Mouse (Mus musculus) CH12.LX (cell line): ENCODE results near the gene Clint1. TPM values are rescaled to one million over a fixed set of nuclear protein-coding genes. Genes with fewer than 3 reads are reported as not detected.

Source experiments
- DNase-seq: peaks from one replicate; pipeline ENCODE4 v3.0.0-alpha.2; 2013; ENCODE audit errors: extremely low read depth
- H3K27ac ChIP-seq: 2 replicates; pipeline ENCODE4 v1.5.1; 2012; ENCODE audit warnings: low read depth, mild to moderate bottlenecking, control low read depth, moderate library complexity; ENCODE audit not compliant: insufficient read depth
- H3K27me3 ChIP-seq: replicated peaks from 2 replicates; pipeline ENCODE3; 2012; ENCODE audit warnings: inconsistent platforms
- H3K36me3 ChIP-seq, 2 experiments: replicated peaks in 1 of 2; 2 replicates each; pipeline versions ENCODE3 to v1.6.1; 2012; ENCODE audit warnings: inconsistent platforms in 1 of 2, low read length in 1 of 2, mild to moderate bottlenecking in 1 of 2, mixed read lengths in 1 of 2, moderate library complexity in 1 of 2; ENCODE audit not compliant: control insufficient read depth in 1 of 2, insufficient read depth in 1 of 2
- H3K4me1 ChIP-seq, 2 experiments: 2 replicates each; pipeline ENCODE4 v1.6.1; 2012; ENCODE audit warnings: inconsistent platforms in 1 of 2, moderate library complexity in 1 of 2; ENCODE audit not compliant: insufficient read depth in 2 of 2, control insufficient read depth in 1 of 2
- H3K4me2 ChIP-seq: 2 replicates; pipeline ENCODE4 v1.6.1; 2012; ENCODE audit warnings: low read depth, mild to moderate bottlenecking, control low read depth; ENCODE audit not compliant: poor library complexity, insufficient read depth, severe bottlenecking
- H3K4me3 ChIP-seq, 3 experiments: fragments of 150-350 bp in 1 of 3; sonication (generic) in 1 of 3; replicated peaks in 1 of 3; 2 replicates each; pipeline versions ENCODE3 to v1.5.1; 2011 to 2012; ENCODE audit warnings: low read depth in 2 of 3, low read length in 2 of 3, mild to moderate bottlenecking in 2 of 3, moderate library complexity in 2 of 3, control low read depth in 1 of 3, improper control_type of control experiment in 1 of 3, inconsistent platforms in 1 of 3, mixed read lengths in 1 of 3; ENCODE audit not compliant: poor library complexity in 1 of 3
- H3K79me2 ChIP-seq: replicated peaks from 2 replicates; pipeline ENCODE4 v1.6.1; 2012; ENCODE audit warnings: mild to moderate bottlenecking, moderate library complexity; ENCODE audit not compliant: control insufficient read depth, poor library complexity, insufficient read depth, severe bottlenecking; ENCODE audit errors: extremely low read depth
- H3K9ac ChIP-seq: 2 replicates; pipeline ENCODE4 v1.6.1; 2012; ENCODE audit warnings: low read depth, mild to moderate bottlenecking, control low read depth, moderate library complexity; ENCODE audit not compliant: insufficient read depth
- H3K9me3 ChIP-seq: replicated peaks from 2 replicates; pipeline ENCODE3; 2012; ENCODE audit warnings: low read length, inconsistent platforms, mixed read lengths
- BHLHE40 ChIP-seq: IDR thresholded peaks from 2 replicates; pipeline ENCODE4 v1.6.1; 2011; ENCODE audit warnings: mild to moderate bottlenecking, low read depth, low read length, improper control_type of control experiment
- CHD1 ChIP-seq: IDR thresholded peaks from 2 replicates; pipeline ENCODE4 v1.6.1; 2012; ENCODE audit warnings: low read depth, low read length, improper control_type of control experiment, inconsistent platforms
- CHD2 ChIP-seq: IDR thresholded peaks from 2 replicates; pipeline ENCODE4 v1.6.1; 2011; ENCODE audit warnings: low read length, improper control_type of control experiment
- ELF1 ChIP-seq: IDR thresholded peaks from 2 replicates; pipeline ENCODE4 v1.6.1; 2014; ENCODE audit warnings: low read depth, mild to moderate bottlenecking, inconsistent platforms, low read length, improper control_type of control experiment
- ETS1 ChIP-seq: conservative IDR thresholded peaks from 2 replicates; pipeline ENCODE4 v1.6.1; 2012; ENCODE audit warnings: low read depth, mild to moderate bottlenecking, inconsistent platforms, low read length, improper control_type of control experiment, moderate library complexity
- JUN ChIP-seq: IDR thresholded peaks from 2 replicates; pipeline ENCODE4 v1.6.1; 2011; ENCODE audit warnings: low read depth, mild to moderate bottlenecking, low read length, improper control_type of control experiment, moderate library complexity; ENCODE audit not compliant: insufficient read depth
- MAZ ChIP-seq: IDR thresholded peaks from 2 replicates; pipeline ENCODE4 v1.6.1; 2012; ENCODE audit warnings: low read depth, mild to moderate bottlenecking, inconsistent platforms, low read length, improper control_type of control experiment, moderate library complexity
- MEF2A ChIP-seq: IDR thresholded peaks from 2 replicates; pipeline ENCODE4 v1.6.1; 2014; ENCODE audit warnings: low read depth, mild to moderate bottlenecking, inconsistent platforms, low read length, improper control_type of control experiment, borderline replicate concordance
- MXI1 ChIP-seq: IDR thresholded peaks from 2 replicates; pipeline ENCODE4 v1.6.1; 2011; ENCODE audit warnings: mild to moderate bottlenecking, low read depth, low read length, improper control_type of control experiment
- MYC ChIP-seq: IDR thresholded peaks from 2 replicates; pipeline ENCODE4 v1.6.1; 2011; ENCODE audit warnings: low read depth, mild to moderate bottlenecking, improper control_type of control experiment, low read length
- NRF1 ChIP-seq: IDR thresholded peaks from 2 replicates; pipeline ENCODE4 v1.6.1; 2014; ENCODE audit warnings: low read depth, mild to moderate bottlenecking, inconsistent platforms, low read length, improper control_type of control experiment, moderate library complexity
- PAX5 ChIP-seq: IDR thresholded peaks from 2 replicates; pipeline ENCODE4 v1.6.1; 2012; ENCODE audit warnings: low read length, inconsistent platforms, mixed read lengths
- POLR2A ChIP-seq: IDR thresholded peaks from 2 replicates; pipeline ENCODE4 v1.6.1; 2011; ENCODE audit warnings: low read depth, mild to moderate bottlenecking, improper control_type of control experiment, low read length
- POLR2AphosphoS2 ChIP-seq: IDR thresholded peaks from 2 replicates; pipeline ENCODE4 v1.6.1; 2011; ENCODE audit warnings: low read depth, low read length, improper control_type of control experiment
- TBP ChIP-seq: conservative IDR thresholded peaks from 2 replicates; pipeline ENCODE4 v1.6.1; 2011; ENCODE audit warnings: low read depth, low read length, improper control_type of control experiment
- TCF12 ChIP-seq: IDR thresholded peaks from 2 replicates; pipeline ENCODE4 v1.6.1; 2014; ENCODE audit warnings: low read depth, mild to moderate bottlenecking, inconsistent platforms, low read length, improper control_type of control experiment
- USF1 ChIP-seq: IDR thresholded peaks from 2 replicates; pipeline ENCODE4 v1.6.1; 2014; ENCODE audit warnings: low read depth, mild to moderate bottlenecking, inconsistent platforms, low read length, improper control_type of control experiment
- USF2 ChIP-seq: conservative IDR thresholded peaks from 2 replicates; pipeline ENCODE4 v1.6.1; 2011; ENCODE audit warnings: low read depth, low read length, improper control_type of control experiment
- ZC3H11A ChIP-seq: IDR thresholded peaks from 2 replicates; pipeline ENCODE4 v1.6.1; 2012; ENCODE audit warnings: low read depth, mild to moderate bottlenecking, inconsistent platforms, low read length, improper control_type of control experiment
- ZNF384 ChIP-seq: IDR thresholded peaks from 2 replicates; pipeline ENCODE4 v1.6.1; 2012; ENCODE audit warnings: low read depth, low read length, improper control_type of control experiment, inconsistent platforms
- dilution Hi-C: fragments of 300-500 bp; cut with MboI; formaldehyde crosslinking; loops from 2 replicates; pipeline ENCODE4 v1.14.3; 2020; ENCODE audit warnings: low sequenced_read_pairs; ENCODE audit not compliant: extremely low pct_unique_long_range_greater_than_20kb, extremely low pct_ligation_motif_present
- in situ Hi-C: fragments of 300-500 bp; cut with MboI; formaldehyde crosslinking; loops from 3 replicates; pipeline ENCODE4 v1.14.3; 2019; ENCODE audit warnings: low sequenced_read_pairs, low pct_ligation_motif_present, low pct_unique_long_range_greater_than_20kb, mixed read lengths
- polyA plus RNA-seq: library from polyadenylated mRNA; unstranded; fragments of >175 nt; gene quantifications from 2 replicates; pipeline ENCODE4 v1.2.1, GENCODE M21; 2012; ENCODE audit warnings: low read depth; ENCODE audit not compliant: insufficient read length
- total RNA-seq, 2 experiments: library from RNA; depleted of rRNA; stranded (reverse); fragments of 300-350 nt in 1 of 2; fragments of >200 nt in 1 of 2; gene quantifications; 2 replicates each; pipeline ENCODE4 v1.2.3; 2012 to 2014

Gene Clint1
- total and polyA plus RNA-seq, 3 experiments, result 54.1 to 137 (median 98.5) TPM

DNA sequence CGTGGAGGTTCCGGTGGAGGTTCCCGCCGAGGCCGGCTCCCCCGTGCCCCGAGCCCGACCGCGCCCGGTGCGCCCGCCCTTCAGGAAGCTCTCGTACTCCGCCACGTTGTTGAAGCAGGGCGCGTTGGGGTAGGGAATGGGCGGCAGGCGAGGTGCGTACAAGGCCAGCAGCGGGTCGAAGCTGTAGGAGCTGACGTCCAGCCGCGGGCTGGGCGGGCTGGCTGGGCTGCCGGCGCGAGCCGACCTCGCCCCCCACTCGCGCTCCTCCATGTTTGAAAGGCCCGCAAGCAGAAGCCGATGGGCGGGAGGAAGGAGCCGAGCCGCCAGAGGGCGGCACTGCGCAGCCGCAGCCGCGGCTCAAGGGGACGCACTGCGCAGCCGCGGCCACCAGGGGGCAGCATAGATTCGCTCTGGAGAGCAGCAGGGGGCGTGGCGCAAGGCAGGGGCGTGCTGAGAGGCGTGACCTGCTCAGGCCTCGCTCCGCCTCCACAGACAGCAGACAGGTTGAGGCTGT is 92.8 kb downstream of the Clint1 start, which contains the start of gene Lsm11 (continued):
- TF ChIP-seq TCF12 (peak; percentile 73), ETS1 (no peak), ZC3H11A (peak; percentile 46), NRF1 (peak; percentile 94), CHD1 (no peak), MEF2A (peak; percentile 84), PAX5 (no peak), USF2 (no peak), MAZ (peak; percentile 85; the same call in 1 of the 2 replicates), POLR2AphosphoS2 (no peak)

DNA sequence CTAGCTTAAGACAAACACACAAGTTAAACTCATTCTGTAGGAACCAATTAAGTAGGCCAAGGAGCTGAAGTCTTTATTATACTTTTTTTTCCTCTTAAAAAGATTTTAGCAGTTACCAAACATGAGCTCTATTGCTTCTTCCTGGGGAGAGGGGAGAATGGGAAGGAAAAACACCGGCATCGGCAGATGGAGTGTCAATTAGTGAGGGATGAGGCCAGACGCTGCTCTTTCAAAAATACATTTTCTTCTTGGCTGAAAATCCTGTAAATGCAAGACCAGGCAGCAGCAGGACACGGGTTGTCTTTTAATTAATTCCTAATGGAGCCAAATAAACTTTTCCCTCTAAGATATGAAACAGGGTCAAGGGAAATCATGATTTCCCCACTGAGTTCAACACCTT is 94.9 kb downstream of the Clint1 start:
- no peak for TF ChIP-seq MYC
- no peak for TF ChIP-seq JUN
- no peak for TF ChIP-seq ELF1
- no peak for TF ChIP-seq POLR2A
- no peak for TF ChIP-seq ZNF384
- DNase-seq, result no peak
- Histone ChIP-seq H3K9me3 (no peaks in the 10 kb centered on the region), H3K4me2 (no peak overlapping the region), H3K27ac (no peak overlapping the region), H3K9ac (no peak overlapping the region), H3K27me3 (no peaks in the 10 kb centered on the region), H3K36me3 (peaks cover 37 to 59% of the 10 kb centered on the region in 2 experiments), H3K79me2 (no peaks in the 10 kb centered on the region), H3K4me3 (no peak overlapping the region), H3K4me1 (peaks cover 0 to 25% of the 10 kb centered on the region in 2 experiments; a peak in 3 of 4 replicates)
- dilution Hi-C loops (no loop called here), in situ Hi-C loops (no loop called here)

DNA sequence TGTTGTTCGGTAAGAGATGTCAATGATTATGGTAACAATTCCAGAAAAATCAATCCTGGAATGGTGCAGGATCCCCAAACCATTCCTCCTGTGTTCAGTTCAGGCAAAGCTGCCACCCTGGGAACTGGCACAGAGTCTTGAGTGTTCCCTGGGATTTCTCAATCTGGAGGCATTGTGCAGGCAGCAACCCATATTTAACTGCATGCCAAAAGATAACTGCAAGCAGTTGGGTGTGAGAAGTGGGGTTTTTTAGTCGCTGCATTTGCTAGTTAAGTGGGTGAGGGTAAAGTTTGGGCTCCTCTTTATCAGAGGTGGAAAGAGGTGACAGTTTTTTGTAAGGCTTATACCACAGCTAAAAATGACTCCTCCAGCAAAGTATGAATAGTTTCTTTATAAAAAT is 95.6 kb downstream of the Clint1 start:
- Histone ChIP-seq H3K36me3 (peaks cover 42 to 62% of the 10 kb centered on the region in 2 experiments), H3K9me3 (no peaks in the 10 kb centered on the region), H3K27ac (no peak overlapping the region), H3K4me3 (no peak overlapping the region), H3K4me2 (no peak overlapping the region), H3K4me1 (peaks cover 0 to 26% of the 10 kb centered on the region in 2 experiments; a peak in 3 of 4 replicates), H3K27me3 (no peaks in the 10 kb centered on the region), H3K79me2 (no peaks in the 10 kb centered on the region), H3K9ac (no peak overlapping the region)
- TF ChIP-seq POLR2A (no peak), TCF12 (no peak), USF1 (no peak), MAZ (no peak), MEF2A (no peak), JUN (no peak), ZNF384 (no peak), MXI1 (no peak), TBP (no peak), PAX5 (no peak), BHLHE40 (no peak), CHD2 (no peak), ZC3H11A (no peak)
- in situ Hi-C loops (no loop called here), dilution Hi-C loops (no loop called here)
- DNase-seq, result no peak
